Mouse (Mus musculus) testis, postnatal 10 days (tissue): ENCODE results near the gene Cep57l1.

ENCODE experiments used
- DNase-seq: peaks from one replicate; pipeline ENCODE4 v3.0.0; 2021; ENCODE audit warnings: low spot score

Gene Cep57l1

DNA sequence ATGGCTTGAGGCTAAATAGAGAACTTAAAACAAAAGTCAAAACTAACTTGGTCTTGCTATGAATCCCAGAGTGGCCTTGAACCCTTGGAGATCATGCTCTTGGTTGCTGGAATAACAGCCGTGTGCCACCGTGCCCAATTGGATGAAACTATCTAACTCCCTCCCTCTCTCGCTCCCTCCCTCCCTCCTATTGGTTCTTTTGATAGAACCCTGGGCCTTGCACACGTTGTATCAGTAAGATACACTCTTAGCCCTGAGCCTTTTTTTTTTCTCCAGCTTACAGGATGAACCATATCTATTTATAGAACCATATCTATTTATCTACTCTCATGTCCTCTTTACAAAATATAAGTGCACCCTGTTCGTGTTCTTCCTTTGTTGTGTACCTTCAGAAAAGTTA, 6.8 kb upstream of the Cep57l1 start:
- no peak for DNase-seq

DNA sequence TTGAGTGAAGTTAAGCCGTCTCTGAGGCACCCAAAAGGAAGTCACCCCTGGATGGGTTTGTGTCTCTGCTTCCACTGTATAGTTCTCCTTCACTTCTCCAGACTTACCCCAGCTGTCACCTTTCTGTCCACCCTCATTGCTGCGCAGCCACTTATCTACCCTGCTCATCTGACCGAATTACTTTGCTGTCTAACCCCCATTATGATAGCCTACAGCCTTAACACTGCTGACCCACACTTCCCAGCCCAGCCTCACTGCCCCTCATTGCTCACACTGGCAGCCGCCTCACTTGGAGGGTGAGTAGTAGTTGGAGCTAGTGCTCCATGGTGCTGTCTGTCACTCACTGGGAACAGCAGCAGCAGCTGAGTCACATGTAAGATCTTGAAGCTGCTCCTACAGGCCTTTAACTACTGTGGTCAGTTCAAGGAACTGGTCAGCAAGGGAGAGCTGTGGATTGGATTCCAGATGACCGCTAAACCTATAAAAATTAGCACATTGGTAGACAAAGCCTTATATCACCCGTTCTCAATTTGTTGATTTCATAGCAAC, 4.7 kb upstream of the Cep57l1 start:
- DNase-seq = no peak

DNA sequence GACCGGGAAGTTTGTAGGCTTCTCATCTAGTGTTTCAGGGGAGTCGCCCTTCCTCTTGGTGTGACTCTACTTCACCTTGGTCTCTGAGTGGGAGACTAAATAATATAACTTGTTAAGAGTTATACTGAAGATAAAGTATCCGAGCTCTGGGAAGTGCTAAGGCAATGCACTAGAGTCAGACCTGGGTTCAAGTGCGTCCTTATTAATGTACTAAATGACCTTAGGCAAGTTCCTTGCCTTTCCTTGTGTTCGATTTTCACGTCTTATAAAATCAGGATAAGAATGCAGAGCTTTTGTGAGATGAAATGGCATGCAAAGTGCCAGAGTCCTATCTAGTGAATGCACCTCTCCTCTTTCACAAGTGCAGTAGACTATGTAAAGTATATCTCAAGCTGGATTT, 2.9 kb upstream of the Cep57l1 start:
- DNase-seq = no peak

DNA sequence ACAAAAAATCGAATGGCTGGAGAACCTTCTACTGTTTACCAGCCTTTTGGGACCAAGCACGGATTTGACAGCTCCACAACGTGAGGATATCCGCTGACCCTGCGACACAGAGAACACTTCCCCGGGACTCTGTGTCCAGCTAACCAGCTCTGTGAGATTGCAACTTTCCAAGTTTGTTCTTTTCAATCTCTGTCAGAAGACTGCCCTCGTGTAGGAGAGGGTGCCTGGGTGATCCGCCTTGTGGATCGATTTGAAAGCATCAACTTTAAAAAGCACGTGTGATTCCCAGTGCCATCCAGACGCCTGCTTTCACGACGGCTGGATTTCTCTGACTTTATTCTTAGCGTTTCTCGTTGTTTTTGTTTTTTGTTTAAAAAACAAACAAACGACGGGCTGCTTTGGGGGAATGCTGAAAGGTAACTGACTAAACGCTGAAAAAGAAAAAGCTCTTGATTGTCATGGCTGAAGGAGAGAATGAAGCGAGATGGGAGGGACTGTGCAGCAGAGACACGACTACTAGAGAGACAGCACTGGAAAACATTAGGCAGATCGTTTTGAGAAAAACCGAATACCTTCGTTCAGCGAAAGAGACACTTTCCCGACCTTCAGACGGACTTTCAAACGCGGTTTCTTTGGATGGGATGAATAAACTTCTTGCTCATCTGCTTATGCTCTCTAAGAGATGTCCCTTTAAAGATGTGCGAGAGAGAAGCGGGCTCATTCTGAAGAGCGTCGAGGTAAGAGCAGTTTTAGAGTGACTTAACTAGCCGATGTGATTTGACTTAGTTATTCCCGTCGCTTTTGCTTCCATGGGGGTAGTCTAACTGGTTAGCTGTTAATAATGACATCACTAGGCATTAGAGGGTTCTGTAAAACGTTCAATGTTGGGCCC, 1.1 kb upstream of the Cep57l1 start:
- DNase-seq = no peak

DNA sequence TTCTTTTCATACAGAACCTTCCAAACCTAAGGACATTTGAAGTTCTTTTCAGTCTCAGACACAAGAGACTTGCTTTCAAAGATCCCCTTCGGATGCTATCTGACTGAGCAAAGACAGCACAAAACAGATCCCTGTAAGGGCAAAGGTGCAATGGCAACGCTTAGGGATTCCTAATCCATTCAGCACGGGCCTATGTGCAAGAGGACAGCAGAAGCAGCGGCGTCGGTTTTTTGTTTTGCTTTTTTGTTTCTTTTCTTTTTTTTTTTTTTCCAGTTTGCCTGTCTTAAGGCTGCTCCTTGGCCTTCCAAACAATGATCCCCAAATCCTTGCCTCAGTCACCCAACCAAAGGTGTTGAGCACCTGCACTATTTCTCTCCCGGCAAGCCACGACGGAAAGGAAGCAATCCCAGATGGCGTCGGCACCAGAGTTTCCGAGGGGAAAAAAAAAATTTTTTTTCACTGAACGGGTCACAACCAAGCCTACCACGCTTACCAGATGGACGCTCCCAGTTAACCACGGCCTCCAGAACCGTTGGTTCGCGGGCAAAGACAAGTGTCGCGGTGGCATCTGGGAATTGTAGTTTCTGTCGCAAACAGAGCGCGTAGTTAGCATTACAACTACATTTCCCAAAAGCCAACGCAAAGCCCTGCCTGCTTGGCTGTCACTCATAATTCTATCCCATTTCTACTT, 446 bp downstream of the Cep57l1 start:
- DNase-seq = peak; percentile 82

DNA sequence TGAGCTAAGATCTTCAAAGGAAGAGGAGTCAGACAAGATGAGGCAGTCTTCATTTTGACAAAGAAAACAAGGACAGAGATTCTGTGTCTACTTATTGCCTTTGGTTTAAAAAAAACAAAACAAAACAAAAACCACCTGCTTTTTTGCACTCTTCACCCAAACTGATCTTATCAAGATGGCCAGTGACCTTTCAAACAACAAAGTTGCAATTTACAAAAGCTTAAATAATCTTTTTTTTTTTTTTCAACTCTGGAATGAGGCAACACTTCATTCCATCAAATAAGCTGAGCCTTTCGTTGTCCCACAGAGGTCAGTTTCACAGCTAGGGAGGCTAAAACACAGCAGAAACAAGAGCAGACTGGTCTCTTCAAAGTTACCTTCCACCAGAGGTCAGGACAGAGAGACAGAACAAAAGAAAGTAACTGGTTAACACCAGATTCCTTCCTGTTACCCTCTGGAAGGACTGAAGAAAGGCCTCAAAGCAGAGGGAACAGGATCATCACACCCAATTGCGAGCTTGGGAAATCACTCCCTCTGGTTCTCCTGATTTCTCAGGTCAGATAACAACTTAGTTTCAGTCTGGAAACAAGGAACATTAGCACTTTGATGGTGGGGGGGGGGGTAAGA, 3.8 kb downstream of the Cep57l1 start:
- DNase-seq = peak; percentile 23

DNA sequence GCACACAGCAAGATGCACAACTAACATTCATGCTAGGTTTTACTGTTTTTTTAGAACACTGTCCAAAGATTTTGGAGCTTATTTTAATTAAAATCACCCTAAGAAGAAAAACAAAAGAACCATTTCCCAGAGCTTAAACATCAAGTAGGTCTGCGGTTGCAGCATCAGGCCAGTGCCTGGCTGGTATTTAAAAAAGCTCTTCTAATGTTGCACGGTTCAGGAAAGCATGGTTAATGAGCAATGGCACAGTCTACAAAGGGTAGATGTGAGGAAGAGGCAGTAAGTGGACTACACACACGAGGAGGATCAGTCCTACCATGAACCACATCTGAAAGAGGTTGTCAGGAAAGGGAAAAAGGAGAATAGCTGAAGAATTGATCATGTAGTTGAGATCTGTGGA, 5.0 kb downstream of the Cep57l1 start:
- DNase-seq = no peak

DNA sequence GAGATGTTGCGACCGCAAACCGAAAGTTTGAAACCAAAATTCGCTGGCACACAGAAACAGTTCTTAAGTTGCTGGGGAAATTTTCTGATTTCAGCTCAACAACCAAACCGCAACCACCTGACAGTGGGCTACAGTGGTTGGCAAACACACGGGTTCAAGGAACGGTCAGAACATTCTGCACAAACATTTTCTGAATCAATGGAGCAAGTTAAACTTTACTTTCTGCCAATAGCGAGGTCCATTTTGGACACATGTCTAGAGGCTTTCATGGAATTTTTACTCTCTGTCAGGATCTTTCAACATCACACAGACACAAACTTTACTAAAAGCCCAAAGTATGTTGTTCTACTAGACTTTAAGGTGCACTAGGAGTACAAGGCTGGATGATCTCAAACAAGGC, 6.2 kb downstream of the Cep57l1 start:
- peak; percentile 35 for DNase-seq

DNA sequence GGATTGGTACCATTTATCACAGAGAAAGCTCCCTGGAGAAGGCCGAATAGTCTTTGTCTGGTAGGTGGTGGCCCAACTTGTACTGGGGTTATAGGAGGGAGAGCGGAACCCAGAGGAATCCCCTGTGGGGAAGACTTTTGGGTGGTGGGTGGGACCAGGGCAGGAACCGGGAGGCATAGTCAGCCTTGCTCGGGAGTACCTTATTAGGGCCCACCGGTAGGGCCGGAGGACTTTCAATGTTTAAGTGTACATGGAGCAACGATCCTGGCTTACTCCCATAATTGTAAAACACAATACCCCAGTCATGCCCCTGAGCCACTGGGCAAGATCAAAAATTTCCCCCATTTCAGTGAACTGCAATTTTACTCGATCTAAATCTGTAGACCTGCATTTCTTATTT, 12.4 kb downstream of the Cep57l1 start:
- DNase-seq = peak; percentile 22

DNA sequence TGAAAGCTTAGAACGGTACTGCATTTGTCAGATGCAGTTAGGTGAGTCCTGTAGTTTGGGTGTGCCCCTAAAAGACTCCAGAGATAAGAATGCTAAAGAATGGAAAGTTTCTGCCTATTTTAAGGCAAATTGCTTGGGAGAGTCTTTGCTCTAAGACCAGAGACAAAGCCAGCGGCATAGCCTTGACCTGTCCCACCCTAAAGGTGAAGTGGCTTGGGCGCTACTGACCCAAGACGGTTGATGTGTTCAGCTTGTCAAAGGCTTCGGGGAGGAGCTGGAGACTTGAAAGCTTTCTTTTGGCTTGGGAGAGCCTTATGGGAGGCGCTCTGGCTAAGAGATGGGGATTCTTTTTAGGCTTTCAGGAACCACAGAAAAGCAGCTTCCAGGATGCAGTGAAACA, 17.3 kb downstream of the Cep57l1 start:
- DNase-seq = peak; percentile 21

DNA sequence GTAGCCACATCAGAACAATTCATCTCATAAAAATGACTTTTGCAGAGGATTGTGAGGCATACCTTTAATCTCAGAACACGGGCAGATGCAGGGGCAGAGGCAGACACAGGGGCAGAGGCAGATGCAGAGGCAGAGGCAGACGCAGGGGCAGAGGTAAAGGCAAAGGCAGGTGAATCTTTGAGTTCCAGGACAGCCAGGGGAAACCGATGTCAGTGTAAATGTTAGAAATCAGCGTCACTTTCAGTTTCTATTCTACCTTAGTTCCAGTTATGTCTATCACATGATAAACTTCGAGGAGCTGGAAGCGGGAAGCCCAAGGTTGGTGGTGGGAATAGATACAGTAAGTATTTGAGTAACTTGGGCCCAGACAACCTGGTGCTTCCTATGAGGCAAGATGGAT, 42.4 kb downstream of the Cep57l1 start:
- DNase-seq = peak; percentile 35

DNA sequence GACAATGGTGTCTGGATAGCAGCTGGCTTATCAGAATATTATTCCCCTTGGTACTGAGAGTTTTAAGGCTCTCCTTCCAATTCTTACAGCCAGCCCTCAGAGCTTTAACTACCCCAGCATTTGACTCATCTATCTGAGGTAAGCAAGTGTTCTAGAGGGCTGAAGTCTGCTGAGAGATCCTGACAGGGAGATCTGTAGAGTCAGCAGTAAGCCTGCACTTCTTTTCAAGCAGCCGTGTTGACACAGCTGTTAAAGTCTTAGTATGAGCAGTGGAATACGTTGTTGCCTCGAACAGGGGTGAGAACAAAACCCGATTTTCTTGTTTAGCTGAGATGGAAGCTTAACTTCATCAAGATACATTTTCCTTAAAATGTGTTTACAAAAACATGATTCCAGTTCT, 43.4 kb downstream of the Cep57l1 start:
- peak; percentile 29 for DNase-seq

DNA sequence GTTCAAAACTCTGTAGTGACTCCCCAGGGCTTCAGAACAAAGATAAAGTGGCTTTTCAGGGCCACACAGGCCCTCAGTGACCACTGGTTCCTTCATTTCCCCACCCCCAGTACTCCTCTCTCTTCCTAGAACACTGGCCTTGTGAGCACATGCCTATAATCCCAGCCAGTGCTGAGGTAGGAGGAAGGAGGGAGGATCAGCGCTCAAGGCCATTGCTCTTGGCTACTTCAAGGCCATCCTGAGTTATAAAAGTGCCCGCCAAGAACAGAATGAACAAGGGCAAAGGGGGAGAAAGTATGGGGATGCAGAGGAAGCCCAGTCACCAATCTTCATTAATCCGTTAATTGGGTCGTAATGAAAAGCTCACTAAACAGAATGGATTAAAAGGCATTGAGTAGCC, 44.1 kb downstream of the Cep57l1 start:
- DNase-seq = peak; percentile 53

DNA sequence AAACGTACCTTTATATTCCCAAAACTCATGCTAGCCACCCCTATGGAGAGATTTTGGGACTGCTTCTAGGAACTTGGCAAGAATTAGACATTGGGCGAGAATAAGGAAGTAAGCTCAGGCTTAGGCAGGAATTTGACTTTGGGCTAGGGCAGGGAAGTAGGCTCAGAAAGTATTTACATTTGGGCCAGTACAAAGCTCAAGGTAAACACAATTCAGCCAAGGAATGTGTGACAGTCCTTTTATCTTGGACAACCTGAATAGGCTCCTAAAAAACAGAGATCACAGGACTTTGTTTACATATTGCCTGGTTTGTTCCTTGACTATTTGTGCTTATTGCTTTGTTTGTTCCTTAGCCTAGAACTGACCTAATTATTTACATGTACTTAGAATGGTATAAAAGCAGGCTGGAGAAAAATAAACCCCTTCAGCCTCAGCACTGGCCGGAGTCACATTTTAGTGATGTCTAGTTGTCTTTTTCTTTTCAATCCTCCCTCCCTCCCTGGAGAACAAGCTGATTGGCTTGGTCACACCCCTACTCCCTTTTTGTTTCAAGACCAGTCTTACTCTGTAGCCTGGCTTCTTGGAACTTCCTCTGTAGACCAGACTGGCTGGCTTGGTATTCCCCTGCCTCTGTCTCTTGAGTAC, 45.8 kb downstream of the Cep57l1 start:
- peak; percentile 36 for DNase-seq

DNA sequence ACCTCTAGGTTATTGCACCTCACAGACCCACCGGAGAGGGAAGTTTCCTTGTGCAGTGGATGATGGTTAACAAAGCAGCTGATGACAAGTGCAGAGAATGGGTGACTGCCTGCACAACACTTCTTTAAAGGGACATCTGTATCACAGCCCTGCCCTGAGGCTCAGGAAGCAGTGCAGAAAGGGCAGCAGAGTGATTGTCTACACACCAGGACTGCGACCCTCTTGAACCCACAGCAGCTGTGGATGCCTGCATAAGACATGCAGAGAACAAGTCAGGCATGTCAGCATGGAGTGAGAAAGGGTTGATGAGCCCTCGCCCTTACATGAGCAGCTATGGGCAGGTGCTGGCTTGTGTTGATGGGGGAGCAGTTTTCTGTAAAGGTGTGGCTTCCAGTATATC, 48.8 kb downstream of the Cep57l1 start:
- DNase-seq = no peak

DNA sequence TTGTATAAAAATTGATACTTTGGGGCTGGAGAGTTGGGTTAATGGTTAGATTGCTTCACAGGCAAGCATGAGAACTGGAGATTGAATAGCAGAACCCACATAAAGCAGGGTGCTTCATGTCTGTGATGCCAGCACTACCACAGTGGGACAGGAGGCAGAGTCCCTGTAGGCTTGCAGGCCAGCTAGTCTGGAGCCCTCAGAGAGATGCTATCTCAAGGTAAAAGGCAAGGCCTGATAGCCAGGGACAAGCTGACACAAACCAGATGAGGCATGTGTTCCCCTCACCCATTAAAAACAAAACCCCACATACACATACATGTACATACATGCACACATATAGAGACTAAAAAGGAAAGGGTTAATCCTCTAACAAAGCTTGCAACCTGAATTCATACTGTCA, 51.6 kb downstream of the Cep57l1 start:
- no peak for DNase-seq

DNA sequence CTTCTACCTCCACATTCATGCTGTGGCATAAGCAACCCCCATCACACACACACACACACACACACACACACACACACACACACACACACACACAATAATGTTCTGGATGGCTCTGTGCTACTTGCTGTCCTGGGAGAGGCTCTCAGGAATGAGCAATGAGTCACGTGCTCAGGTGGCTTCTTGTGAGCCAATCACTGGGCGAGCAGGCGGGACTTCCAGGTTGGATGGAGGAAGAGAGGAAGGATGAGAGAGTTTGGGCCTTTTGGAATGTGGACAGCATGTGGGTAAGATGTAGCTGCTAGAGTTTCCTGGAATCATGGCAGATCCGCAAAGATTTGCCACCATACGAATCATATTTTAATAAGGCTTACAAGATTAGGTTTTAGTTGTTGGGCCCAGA, 52.4 kb downstream of the Cep57l1 start:
- no peak for DNase-seq

DNA sequence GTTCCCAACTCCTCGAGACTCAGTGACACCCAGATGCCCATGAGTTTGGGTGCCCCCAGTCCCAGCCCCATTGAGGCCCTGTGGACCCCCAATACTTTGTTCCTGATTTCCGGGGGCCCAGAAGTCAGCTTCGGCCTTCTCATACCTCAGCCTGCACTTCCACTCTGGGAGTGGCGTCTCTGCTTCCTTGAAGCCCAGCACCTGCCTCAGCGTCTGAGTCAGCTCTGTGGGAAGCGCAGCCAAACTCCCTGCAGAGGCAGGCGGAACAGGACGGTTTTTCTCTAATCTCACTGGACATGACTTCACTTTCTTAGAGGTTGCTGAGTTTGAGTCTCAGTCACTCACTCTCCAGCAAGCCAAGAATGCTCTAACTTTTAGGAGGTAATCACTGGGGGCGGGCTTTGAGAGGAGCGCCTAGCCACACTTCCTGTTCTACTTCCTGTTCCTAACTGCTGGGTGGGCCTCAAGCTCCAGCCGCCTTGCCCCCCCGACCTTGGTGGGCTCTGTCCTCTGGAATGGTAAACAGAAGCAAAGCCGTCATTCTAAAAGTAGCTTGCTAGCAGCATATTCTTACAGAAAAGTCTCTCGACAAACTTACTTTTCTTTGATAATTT, 57.7 kb downstream of the Cep57l1 start:
- no peak for DNase-seq

DNA sequence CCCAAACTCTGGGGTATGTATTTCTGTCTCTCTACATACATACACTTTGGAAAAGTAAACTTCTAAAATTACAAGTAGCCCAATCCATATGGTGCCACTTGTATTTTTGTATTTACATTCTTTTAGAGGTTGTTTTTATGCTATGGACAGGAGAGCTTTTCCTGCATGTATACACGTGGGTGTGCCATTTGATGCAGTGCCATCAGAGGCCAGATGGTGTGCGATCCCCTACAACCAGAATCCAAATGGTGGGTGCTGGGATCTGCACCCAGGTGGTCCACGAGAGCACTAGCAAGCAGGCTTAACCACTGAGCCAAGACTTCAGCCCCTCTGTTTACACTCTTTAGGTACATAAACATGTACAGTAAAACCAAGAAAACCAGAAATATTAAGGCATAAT, 60.4 kb downstream of the Cep57l1 start:
- no peak for DNase-seq

DNA sequence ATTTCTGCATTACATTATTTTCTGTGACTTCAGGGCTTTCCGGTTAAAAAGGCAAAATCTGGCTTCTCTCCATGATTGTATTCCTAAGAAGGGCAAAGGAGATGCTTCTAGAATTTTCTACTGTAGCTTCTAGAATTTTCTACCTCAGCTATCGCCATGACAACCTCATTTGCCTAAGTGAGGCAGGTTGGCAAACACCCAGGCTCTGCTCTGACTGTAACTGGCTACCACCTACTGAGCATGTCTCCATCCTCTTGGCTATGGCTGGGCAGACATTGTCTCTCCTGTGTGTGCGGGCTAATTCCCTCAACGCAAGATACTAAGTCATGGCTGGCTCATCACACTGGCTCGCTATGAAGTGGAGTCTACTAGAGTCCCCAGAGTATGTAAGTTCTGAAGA, 63.1 kb downstream of the Cep57l1 start:
- DNase-seq = no peak

DNA sequence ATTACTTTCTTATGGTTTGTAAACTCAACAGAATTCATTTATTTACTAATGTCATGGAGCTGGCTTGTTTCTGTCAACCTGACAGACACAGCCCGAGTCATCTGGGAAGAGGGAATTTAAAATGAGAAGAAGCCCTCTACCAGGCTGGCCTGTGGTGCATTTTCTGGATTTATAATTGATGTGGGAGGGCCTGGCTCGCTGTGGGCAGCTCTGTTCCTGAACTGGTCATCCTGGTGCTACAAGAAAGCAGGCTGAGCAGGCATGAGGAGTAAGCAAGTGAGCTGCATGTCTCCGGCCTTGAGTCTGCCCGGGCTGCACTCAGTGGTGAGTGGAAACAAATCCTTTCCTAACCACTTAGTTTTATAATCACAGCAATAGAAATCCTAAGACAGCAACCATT, 65.7 kb downstream of the Cep57l1 start:
- no peak for DNase-seq

DNA sequence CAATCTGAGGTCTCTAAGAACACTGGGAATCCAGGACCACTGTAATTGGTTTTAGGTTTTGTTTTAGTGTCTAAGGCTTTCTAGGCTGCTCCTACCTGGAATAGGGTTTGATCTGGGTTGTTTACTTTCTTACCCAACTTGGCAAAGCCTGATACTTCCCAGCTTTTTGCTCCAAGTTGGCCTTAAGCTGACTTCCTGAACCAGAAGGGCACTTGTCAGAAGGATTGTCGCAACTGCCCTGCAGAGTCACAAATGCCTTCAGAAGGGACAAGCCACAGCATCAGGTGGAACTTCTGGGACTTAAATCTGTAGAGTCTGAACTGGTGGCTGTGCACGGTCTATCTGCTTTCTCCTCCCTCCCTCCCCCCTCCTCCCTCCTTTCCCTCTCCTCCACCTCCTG, 69.5 kb downstream of the Cep57l1 start:
- no peak for DNase-seq
